Mouse (Mus musculus): ENCODE data around the gene Dusp28.

Dusp28 gene

GRCm38 (mm10) chr1:92908664-92909063, 1.9 kb downstream of the Dusp28 start:
- DNase-seq, result no peak

- DNase-seq, result no peak
Measured at GRCm38 (mm10) chr1:92909068-92909467, 2.3 kb downstream of the Dusp28 start.

GRCm38 (mm10) chr1:92910239-92910885, 3.6 kb downstream of the Dusp28 start, which contains the start of gene Rnpepl1:
TSS of gene Rnpepl1 (plus strand) at chr1:92910783.
- DNase-seq, result peak; percentile 76

GRCm38 (mm10) chr1:92910925-92911720, 4.3 kb downstream of the Dusp28 start:
- peak; percentile 48 for DNase-seq

GRCm38 (mm10) chr1:92911721-92912138, 4.9 kb downstream of the Dusp28 start:
- DNase-seq, result no peak

GRCm38 (mm10) chr1:92912286-92912685, 5.5 kb downstream of the Dusp28 start:
- no peak for DNase-seq

GRCm38 (mm10) chr1:92914239-92914638, 7.5 kb downstream of the Dusp28 start:
- no peak for DNase-seq

GRCm38 (mm10) chr1:92914993-92915392, 8.2 kb downstream of the Dusp28 start:
- no peak for DNase-seq

GRCm38 (mm10) chr1:92916725-92917124, 9.9 kb downstream of the Dusp28 start:
- DNase-seq, result no peak

GRCm38 (mm10) chr1:92919151-92919550, 12.4 kb downstream of the Dusp28 start:
- DNase-seq, result no peak

- DNase-seq, result no peak
Measured at GRCm38 (mm10) chr1:92919775-92920174, 13.0 kb downstream of the Dusp28 start.

GRCm38 (mm10) chr1:92920474-92921200, 13.9 kb downstream of the Dusp28 start:
- no peak for DNase-seq

GRCm38 (mm10) chr1:92921496-92921895, 14.7 kb downstream of the Dusp28 start:
- no peak for DNase-seq

- DNase-seq, result peak; percentile 82
Measured at GRCm38 (mm10) chr1:92930171-92930706, 23.5 kb downstream of the Dusp28 start.

- DNase-seq, result no peak
Measured at GRCm38 (mm10) chr1:92933611-92934010, 26.8 kb downstream of the Dusp28 start.

- peak; percentile 97 for DNase-seq
Measured at GRCm38 (mm10) chr1:92934182-92934827, 27.5 kb downstream of the Dusp28 start, which contains the start of gene Capn10. TSS of gene Capn10 (plus strand) at chr1:92934376.

- DNase-seq, result no peak
Measured at GRCm38 (mm10) chr1:92935054-92935962, 28.5 kb downstream of the Dusp28 start.

- no peak for DNase-seq
Measured at GRCm38 (mm10) chr1:92935977-92936376, 29.2 kb downstream of the Dusp28 start.

GRCm38 (mm10) chr1:92936467-92936866, 29.7 kb downstream of the Dusp28 start:
- peak; percentile 54 for DNase-seq

GRCm38 (mm10) chr1:92937797-92938196, 31.0 kb downstream of the Dusp28 start:
- DNase-seq, result no peak

- no peak for DNase-seq
Measured at GRCm38 (mm10) chr1:92939746-92940145, 33.0 kb downstream of the Dusp28 start.

All from kidney, adult 11 months (tissue).